Mouse (Mus musculus) stomach, postnatal 0 days (tissue): ENCODE data around the gene Slc35e2. TPM values are rescaled to one million over a fixed set of nuclear protein-coding genes. Genes with fewer than 3 reads are reported as not detected.
"Not testable (repeated sequence)": the region's sequence is repeated elsewhere in the genome, so short reads cannot be mapped to it uniquely, and the experiment has no call there.

ENCODE experiments used
- ATAC-seq: fragments of 200-750 bp; cut with Nextera tagmentation; 2 replicates; pipeline ENCODE4 v1.8.0; 2017; ENCODE audit not compliant: low FRiP score, low TSS enrichment
- DNase-seq: peaks from one replicate; pipeline ENCODE4 v3.0.0-alpha.2; 2016; ENCODE audit warnings: low spot score
- H3K27ac ChIP-seq: fragments of 300-500 bp; sonication (generic); replicated peaks from 2 replicates; pipeline ENCODE4 v1.5.1; 2014; ENCODE audit warnings: mild to moderate bottlenecking, control low read depth
- H3K27me3 ChIP-seq: fragments of 300-500 bp; sonication (generic); 2 replicates; pipeline ENCODE4 v1.6.1; 2014; ENCODE audit warnings: low read length; ENCODE audit not compliant: control insufficient read depth, insufficient read depth
- H3K36me3 ChIP-seq: fragments of 300-500 bp; sonication (generic); 2 replicates; pipeline ENCODE4 v1.6.1; 2014; ENCODE audit warnings: low read length, mixed read lengths; ENCODE audit not compliant: control insufficient read depth, insufficient read depth
- H3K4me1 ChIP-seq: fragments of 300-500 bp; sonication (generic); replicated peaks from 2 replicates; pipeline ENCODE4 v1.6.1; 2014; ENCODE audit warnings: antibody characterized with exemption; ENCODE audit not compliant: control insufficient read depth, insufficient read depth
- H3K4me2 ChIP-seq: fragments of 300-500 bp; sonication (generic); replicated peaks from 2 replicates; pipeline ENCODE4 v1.6.1; 2014; ENCODE audit warnings: low read depth, mild to moderate bottlenecking, control low read depth, moderate library complexity
- H3K4me3 ChIP-seq: fragments of 300-500 bp; sonication (generic); 2 replicates; pipeline ENCODE4 v1.5.1; 2014; ENCODE audit warnings: low read depth, low read length, control low read depth
- H3K9ac ChIP-seq: fragments of 300-500 bp; sonication (generic); 2 replicates; pipeline ENCODE4 v1.6.1; 2014; ENCODE audit warnings: mild to moderate bottlenecking, low read length, control low read depth, mixed read lengths
- H3K9me3 ChIP-seq: fragments of 300-500 bp; sonication (generic); 2 replicates; pipeline ENCODE4 v1.6.1; 2016; ENCODE audit warnings: low read length; ENCODE audit not compliant: control insufficient read depth
- CTCF ChIP-seq: IDR thresholded peaks from 2 replicates; pipeline ENCODE4 v1.5.1; 2016; ENCODE audit warnings: antibody characterized with exemption, low read depth, mild to moderate bottlenecking, moderate library complexity
- EP300 ChIP-seq: optimal IDR thresholded peaks from 2 replicates; pipeline ENCODE3; 2016; ENCODE audit warnings: antibody characterized with exemption
- WGBS: fragments of 180-500 bp; shearing (Covaris S2); extraction: QIAGEN DNeasy Blood & Tissue Kit; methylation state at CpG from one replicate; pipeline ENCODE4 v1.1.7; 2014; 5-methylcytosine and 5-hydroxymethylcytosine counted together
- polyA plus RNA-seq: library from polyadenylated mRNA; unstranded; fragments of >200 nt; fragmentation: Nextera tagmentation; extraction: Ambion mirVana; gene quantifications from 2 replicates; pipeline ENCODE4 v1.2.1, GENCODE M21; 2015

Slc35e2 gene
- polyA plus RNA-seq, 1 experiment from 2014 or later, result 3.2 TPM

GRCm38 (mm10) chr4:155660641-155661040 is 59.4 kb downstream of the Slc35e2 start:
- no peak overlapping the region for H3K4me3 ChIP-seq
- H3K9ac ChIP-seq, result no peak overlapping the region
- no peak for TF ChIP-seq EP300
- no peak for TF ChIP-seq CTCF
- no peak overlapping the region for H3K27ac ChIP-seq
- H3K4me2 ChIP-seq, result no peak overlapping the region
- whole genome bisulfite sequencing, result 66% methylated on average over 12 of the region's 12 CpGs
- H3K9me3 ChIP-seq, result no peaks in the 10 kb centered on the region
- DNase-seq (peak; percentile 81), ATAC-seq (peak; percentile 85)
- H3K36me3 ChIP-seq, result no peaks in the 10 kb centered on the region
- H3K27me3 ChIP-seq, result no peaks in the 10 kb centered on the region
- H3K4me1 ChIP-seq, result no peaks in the 10 kb centered on the region

GRCm38 (mm10) chr4:155666903-155667302 is 65.7 kb downstream of the Slc35e2 start:
- H3K27me3 ChIP-seq, result no peaks in the 10 kb centered on the region
- TF ChIP-seq CTCF, result no peak
- no peak for TF ChIP-seq EP300
- no peak overlapping the region for H3K4me3 ChIP-seq
- no peak for ATAC-seq
- H3K9me3 ChIP-seq, result no peaks in the 10 kb centered on the region
- no peak for DNase-seq
- no peak overlapping the region for H3K4me2 ChIP-seq
- no peaks in the 10 kb centered on the region for H3K36me3 ChIP-seq
- H3K27ac ChIP-seq, result no peak overlapping the region
- no peaks in the 10 kb centered on the region for H3K4me1 ChIP-seq
- no peak overlapping the region for H3K9ac ChIP-seq

GRCm38 (mm10) chr4:155668689-155669597 is 67.7 kb downstream of the Slc35e2 start, which contains the start of gene Mib2:
TSS of gene Mib2 (minus strand) at chr4:155669198.
- H3K9me3 ChIP-seq, result no peaks in the 10 kb centered on the region
- peak; percentile 98 for ATAC-seq
- peak within 1 kb of the TSS; percentile 91 for H3K4me2 ChIP-seq
- DNase-seq, result peak; percentile 97
- H3K4me1 ChIP-seq, result no peaks in the 10 kb centered on the region
- H3K9ac ChIP-seq, result peak within 1 kb of the TSS; percentile 89
- H3K27ac ChIP-seq, result peak within 1 kb of the TSS; percentile 84
- H3K4me3 ChIP-seq, result peak within 1 kb of the TSS; percentile 88
- TF ChIP-seq CTCF, result peak; percentile 35; the same call in 1 of the 2 replicates
- TF ChIP-seq EP300, result no peak
- H3K36me3 ChIP-seq, result no peaks in the 10 kb centered on the region
- WGBS, result under 1% methylated on average over 72 of the region's 73 CpGs
- no peaks in the 10 kb centered on the region for H3K27me3 ChIP-seq

GRCm38 (mm10) chr4:155669598-155670075 is 68.4 kb downstream of the Slc35e2 start:
- ATAC-seq (peak; percentile 33; the same call in 1 of the 2 replicates), DNase-seq (no peak)
- Histone ChIP-seq H3K4me2 (peak overlapping the region; percentile 91), H3K4me1 (no peaks in the 10 kb centered on the region), H3K9ac (no peak overlapping the region), H3K27me3 (no peaks in the 10 kb centered on the region), H3K9me3 (no peaks in the 10 kb centered on the region), H3K4me3 (peak overlapping the region; percentile 88), H3K36me3 (no peaks in the 10 kb centered on the region), H3K27ac (peak overlapping the region; percentile 84)
- TF ChIP-seq CTCF (no peak), EP300 (no peak)
- 2% methylated on average over 8 of the region's 8 CpGs for WGBS

- H3K27me3 ChIP-seq, H3K9me3 ChIP-seq, H3K9ac ChIP-seq, H3K4me3 ChIP-seq, H3K4me2 ChIP-seq, ATAC-seq, H3K27ac ChIP-seq, H3K36me3 ChIP-seq, DNase-seq, H3K4me1 ChIP-seq: not testable (repeated sequence)
- WGBS, result 73% methylated on average over 4 of the region's 4 CpGs
Measured at GRCm38 (mm10) chr4:155670236-155670635, 69.0 kb downstream of the Slc35e2 start.

GRCm38 (mm10) chr4:155672082-155672481 is 70.9 kb downstream of the Slc35e2 start:
- H3K4me3 ChIP-seq, result no peak overlapping the region
- TF ChIP-seq CTCF (no peak), EP300 (no peak)
- H3K4me2 ChIP-seq, result no peak overlapping the region
- DNase-seq (no peak), ATAC-seq (no peak)
- no peak overlapping the region for H3K27ac ChIP-seq
- no peaks in the 10 kb centered on the region for H3K27me3 ChIP-seq
- no peak overlapping the region for H3K9ac ChIP-seq
- H3K4me1 ChIP-seq, result no peaks in the 10 kb centered on the region
- no peaks in the 10 kb centered on the region for H3K36me3 ChIP-seq
- H3K9me3 ChIP-seq, result no peaks in the 10 kb centered on the region
- WGBS, result 51% methylated on average over 2 of the region's 2 CpGs

Other genes with a start within 250 kb of the Slc35e2 start
- 11.3 and 13.3 TPM in 2 replicates for gene Prkcz, start 240.1 kb upstream of the Slc35e2 start, polyA plus RNA-seq
- gene Gabrd, start 203.3 kb upstream of the Slc35e2 start, polyA plus RNA-seq, result 0.05 TPM in 1 of 2 replicates, not detected in the other
- gene Cfap74, start 192.2 kb upstream of the Slc35e2 start, polyA plus RNA-seq, result 0.34 and 0.79 TPM in 2 replicates
- 0.21 TPM in 1 of 2 replicates, not detected in the other for gene Tmem52, start 132.3 kb upstream of the Slc35e2 start, polyA plus RNA-seq
- gene Gnb1, start 110.1 kb upstream of the Slc35e2 start, polyA plus RNA-seq, result 263 and 272 TPM in 2 replicates
- 75.2 and 78.4 TPM in 2 replicates for gene Nadk, start 39.0 kb upstream of the Slc35e2 start, polyA plus RNA-seq
- gene Cdk11b, start 23.4 kb downstream of the Slc35e2 start, polyA plus RNA-seq, result 39.5 and 46.9 TPM in 2 replicates
- gene Gm10563, start 44.0 kb downstream of the Slc35e2 start, polyA plus RNA-seq, result not detected in 2 replicates
- gene Mmp23, start 52.0 kb downstream of the Slc35e2 start, polyA plus RNA-seq, result 87.9 and 89.3 TPM in 2 replicates
- gene Mib2, start 67.8 kb downstream of the Slc35e2 start, polyA plus RNA-seq, result 10.5 and 11.0 TPM in 2 replicates
- gene Fndc10, start 92.9 kb downstream of the Slc35e2 start, polyA plus RNA-seq, result 9.6 and 11.0 TPM in 2 replicates
- 152 and 153 TPM in 2 replicates for gene Ssu72, start 103.4 kb downstream of the Slc35e2 start, polyA plus RNA-seq
- gene Tmem240, start 133.4 kb downstream of the Slc35e2 start, polyA plus RNA-seq, result 0.39 and 0.45 TPM in 2 replicates
- 48.8 and 55.1 TPM in 2 replicates for gene Atad3a, start 159.7 kb downstream of the Slc35e2 start, polyA plus RNA-seq
- 30.0 and 32.3 TPM in 2 replicates for gene Vwa1, start 173.3 kb downstream of the Slc35e2 start, polyA plus RNA-seq
- gene Tmem88b, start 184.5 kb downstream of the Slc35e2 start, polyA plus RNA-seq, result 0.13 and 0.27 TPM in 2 replicates
- 0.10 and 0.13 TPM in 2 replicates for gene Ankrd65, start 189.0 kb downstream of the Slc35e2 start, polyA plus RNA-seq
- gene Mrpl20, start 201.5 kb downstream of the Slc35e2 start, polyA plus RNA-seq, result 230 and 240 TPM in 2 replicates
- 72.2 and 83.2 TPM in 2 replicates for gene Ccnl2, start 211.1 kb downstream of the Slc35e2 start, polyA plus RNA-seq
- 129 and 133 TPM in 2 replicates for gene Aurkaip1, start 229.9 kb downstream of the Slc35e2 start, polyA plus RNA-seq
- gene Mxra8, start 238.3 kb downstream of the Slc35e2 start, polyA plus RNA-seq, result 79.4 and 88.4 TPM in 2 replicates
- gene Dvl1, start 246.0 kb downstream of the Slc35e2 start, polyA plus RNA-seq, result 8.1 and 10.4 TPM in 2 replicates